Mouse (Mus musculus) regulatory T cell (primary cell): Measurements from ENCODE around the gene Ier5l.

ENCODE experiments used
- in situ Hi-C: fragments of 300-600 bp; cut with MboI, MseI; formaldehyde crosslinking; loops from one replicate; pipeline ENCODE4 v1.15.1; 2025; ENCODE audit warnings: high pct_unique_total_duplicates

Ier5l gene

GRCm38 (mm10) chr2:30474039-30474438 is at the start of gene Ier5l:
TSS of gene Ier5l (minus strand) at chr2:30474219.
- in situ Hi-C loops: no loop called here

- in situ Hi-C loops: no loop called here
Measured at GRCm38 (mm10) chr2:30523727-30524126, 49.7 kb upstream of the Ier5l start.

- in situ Hi-C loops: no loop called here
Measured at GRCm38 (mm10) chr2:30510711-30511380, 36.8 kb upstream of the Ier5l start.

GRCm38 (mm10) chr2:30507138-30507727 is 33.2 kb upstream of the Ier5l start:
- in situ Hi-C loops: no loop called here

- in situ Hi-C loops: no loop called here
Measured at GRCm38 (mm10) chr2:30503677-30504621, 29.9 kb upstream of the Ier5l start.

GRCm38 (mm10) chr2:30501701-30502100 is 27.7 kb upstream of the Ier5l start:
- in situ Hi-C loops: no loop called here

GRCm38 (mm10) chr2:30495909-30496861 is 22.2 kb upstream of the Ier5l start:
- in situ Hi-C loops: no loop called here

GRCm38 (mm10) chr2:30495000-30495908 is 21.2 kb upstream of the Ier5l start:
- in situ Hi-C loops: no loop called here

- in situ Hi-C loops: no loop called here
Measured at GRCm38 (mm10) chr2:30490384-30490783, 16.4 kb upstream of the Ier5l start.

GRCm38 (mm10) chr2:30487597-30487996 is 13.6 kb upstream of the Ier5l start:
- in situ Hi-C loops: loop anchor here (10.0 kb wide), 1 partner anchor 1457 kb away; no protein-coding TSS in a partner anchor

- in situ Hi-C loops: no loop called here
Measured at GRCm38 (mm10) chr2:30478526-30478925, 4.5 kb upstream of the Ier5l start.

GRCm38 (mm10) chr2:30476241-30476640 is 2.2 kb upstream of the Ier5l start:
- in situ Hi-C loops: no loop called here

- in situ Hi-C loops: no loop called here
Measured at GRCm38 (mm10) chr2:30475457-30475856, 1.4 kb upstream of the Ier5l start.

- in situ Hi-C loops: no loop called here
Measured at GRCm38 (mm10) chr2:30474776-30475175, 757 bp upstream of the Ier5l start.

GRCm38 (mm10) chr2:30473431-30474031 is 488 bp downstream of the Ier5l start:
- in situ Hi-C loops: no loop called here

- in situ Hi-C loops: no loop called here
Measured at GRCm38 (mm10) chr2:30472731-30473351, 1.2 kb downstream of the Ier5l start.

- in situ Hi-C loops: no loop called here
Measured at GRCm38 (mm10) chr2:30471795-30472720, 2.0 kb downstream of the Ier5l start.

GRCm38 (mm10) chr2:30471051-30471450 is 3.0 kb downstream of the Ier5l start:
- in situ Hi-C loops: no loop called here
